Mouse (Mus musculus) stomach, adult 2 months (tissue): Measurements from ENCODE around the gene Tc2n. TPM values are rescaled to one million over a fixed set of nuclear protein-coding genes. Genes with fewer than 3 reads are reported as not detected.

ENCODE experiments used
- polyA plus RNA-seq: library from polyadenylated mRNA; depleted of rRNA; stranded (reverse); fragments of >200 nt; gene quantifications from 2 replicates; pipeline ENCODE4 v1.2.3, GENCODE M21; 2012; rRNA removed

Tc2n gene
- 0.28 and 0.81 TPM in 2 replicates for polyA plus RNA-seq

DNA sequence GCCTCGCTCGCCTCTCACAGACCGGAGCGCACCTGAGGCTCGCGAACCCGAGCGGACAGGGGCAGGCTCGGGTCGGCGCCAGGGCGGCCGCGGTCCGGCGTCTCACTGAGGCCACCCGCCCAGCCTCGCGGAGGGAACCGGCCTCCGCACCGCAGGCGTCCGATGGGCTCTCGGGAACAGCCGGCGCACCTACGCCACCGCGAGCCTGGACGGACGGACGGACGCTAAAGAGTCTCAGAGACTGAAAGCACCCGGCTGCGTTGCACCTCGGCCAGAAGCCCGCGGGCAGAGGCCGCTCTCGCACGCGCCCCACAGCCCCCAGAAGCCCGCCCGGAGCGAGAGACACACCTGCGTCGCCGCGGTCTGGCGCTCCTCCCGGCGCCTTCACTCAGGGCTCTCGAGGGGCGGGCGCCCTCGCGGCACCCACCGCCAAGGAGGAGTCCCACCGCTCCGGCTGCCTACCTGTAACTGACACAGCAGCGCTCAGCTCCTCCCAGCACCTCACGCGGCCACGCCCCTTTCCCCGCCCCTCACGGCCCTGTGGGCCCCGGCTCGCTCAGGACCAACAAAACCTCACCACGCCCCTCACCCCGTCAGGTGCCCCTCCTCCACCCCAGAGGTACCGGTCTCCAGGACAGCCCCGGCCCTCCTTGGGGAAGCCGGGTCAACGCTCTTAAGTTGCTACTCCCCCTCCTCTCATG, at the start of gene Tc2n:
Tc2n (minus strand) TSS at position 470 of the 701 bp plus-strand sequence.

Other genes starting within 250 kb of the Tc2n start
- gene Fbln5, start 100.5 kb upstream of the Tc2n start, polyA plus RNA-seq: 10.9 and 11.7 TPM in 2 replicates
- 0.80 and 1.2 TPM in 2 replicates for gene Trip11, start 194.7 kb upstream of the Tc2n start, polyA plus RNA-seq
- 0.57 and 0.69 TPM in 2 replicates for gene Atxn3, start 239.7 kb upstream of the Tc2n start, polyA plus RNA-seq